Mouse (Mus musculus) heart, embryonic 13.5 days (tissue): ENCODE measurements around the gene Arl5a. TPM values are rescaled to one million over a fixed set of nuclear protein-coding genes. Genes with fewer than 3 reads are reported as not detected.

Source experiments
- ATAC-seq: fragments of 200-750 bp; cut with Nextera tagmentation; 2 replicates; pipeline ENCODE4 v1.8.0; 2017; ENCODE audit warnings: moderate TSS enrichment; ENCODE audit not compliant: insufficient number of reproducible peaks, low FRiP score, low TSS enrichment; ENCODE audit errors: extremely low read depth
- H3K27ac ChIP-seq: fragments of 300-500 bp; sonication (generic); replicated peaks from 2 replicates; pipeline ENCODE4 v1.5.1; 2015; ENCODE audit warnings: moderate library complexity, mild to moderate bottlenecking, inconsistent platforms
- H3K27me3 ChIP-seq: fragments of 300-500 bp; sonication (generic); replicated peaks from 2 replicates; pipeline ENCODE4 v1.6.1; 2015; ENCODE audit warnings: mild to moderate bottlenecking, inconsistent platforms
- H3K36me3 ChIP-seq: fragments of 300-500 bp; sonication (generic); 2 replicates; pipeline ENCODE4 v1.6.1; 2015; ENCODE audit warnings: mild to moderate bottlenecking, inconsistent platforms
- H3K4me1 ChIP-seq: fragments of 300-500 bp; sonication (generic); 2 replicates; pipeline ENCODE4 v1.6.1; 2015; ENCODE audit warnings: inconsistent platforms
- H3K4me2 ChIP-seq: fragments of 300-500 bp; sonication (generic); 2 replicates; pipeline ENCODE4 v1.6.1; 2015; ENCODE audit warnings: inconsistent platforms, mild to moderate bottlenecking, moderate library complexity
- H3K4me3 ChIP-seq: fragments of 300-500 bp; sonication (generic); 2 replicates; pipeline ENCODE4 v1.5.1; 2015; ENCODE audit warnings: moderate library complexity, mild to moderate bottlenecking, inconsistent platforms
- H3K9ac ChIP-seq: fragments of 300-500 bp; sonication (generic); 2 replicates; pipeline ENCODE4 v1.6.1; 2015; ENCODE audit warnings: inconsistent platforms, mild to moderate bottlenecking, moderate library complexity
- H3K9me3 ChIP-seq: fragments of 300-500 bp; sonication (generic); 2 replicates; pipeline ENCODE4 v1.6.1; 2016; ENCODE audit warnings: inconsistent platforms
- WGBS: fragments of 180-500 bp; shearing (Covaris S2); methylation state at CpG from one replicate; pipeline ENCODE4 v1.1.7; 2015; ENCODE audit warnings: mixed read lengths; 5-methylcytosine and 5-hydroxymethylcytosine counted together
- polyA plus RNA-seq: library from polyadenylated mRNA; unstranded; fragments of >200 nt; fragmentation: Nextera tagmentation; extraction: Ambion mirVana; gene quantifications from 2 replicates; pipeline ENCODE4 v1.2.1, GENCODE M21; 2015

Gene Arl5a
- polyA plus RNA-seq, 1 experiment from 2014 or later, result 47.2 TPM

- Histone ChIP-seq H3K4me1 (peaks cover 12% of the 10 kb centered on the region; the same call in 1 of the 2 replicates), H3K9ac (no peak overlapping the region), H3K4me3 (no peak overlapping the region), H3K36me3 (no peaks in the 10 kb centered on the region), H3K27ac (0 out of 2 replicates have a peak overlapping the region, but pooled peaks have one; percentile 38), H3K9me3 (no peaks in the 10 kb centered on the region), H3K27me3 (no peaks in the 10 kb centered on the region), H3K4me2 (no peak overlapping the region)
- 56% methylated on average over 5 of the region's 5 CpGs for WGBS
- no peak for ATAC-seq
Observed at GRCm38 (mm10) chr2:52358156-52358555, 66.5 kb downstream of the Arl5a start.

GRCm38 (mm10) chr2:52351029-52351428, 73.7 kb downstream of the Arl5a start:
- WGBS, result 78% methylated on average over 1 of the region's 1 CpGs

More at GRCm38 (mm10) chr2:52351029-52351428, 73.7 kb downstream of the Arl5a start:
- Histone ChIP-seq H3K27me3 (no peaks in the 10 kb centered on the region), H3K4me3 (no peak overlapping the region), H3K9me3 (0 out of 2 replicates have a peak, but pooled peaks cover 2% of the 10 kb centered on the region), H3K27ac (no peak overlapping the region), H3K36me3 (no peaks in the 10 kb centered on the region), H3K4me2 (no peak overlapping the region), H3K9ac (no peak overlapping the region), H3K4me1 (peaks cover 2% of the 10 kb centered on the region; the same call in 1 of the 2 replicates)
- ATAC-seq, result no peak

Other genes with a start within 250 kb of the Arl5a start
- 2.0 and 4.0 TPM in 2 replicates for gene Neb, start 46.4 kb downstream of the Arl5a start, polyA plus RNA-seq